Mouse (Mus musculus) brain, embryonic 14.5 days (tissue): ENCODE measurements around the gene Cytip.

Experiments
- CTCF ChIP-seq: fragments of 200-500 bp; IDR thresholded peaks from 2 replicates; pipeline ENCODE4 v1.5.1; 2012; ENCODE audit warnings: inconsistent platforms, mild to moderate bottlenecking, moderate library complexity, borderline replicate concordance; ENCODE audit not compliant: insufficient read depth, insufficient read length; ENCODE audit errors: extremely low read depth
- POLR2A ChIP-seq: fragments of 200-500 bp; IDR thresholded peaks from 2 replicates; pipeline ENCODE4 v1.6.1; 2012; ENCODE audit warnings: mild to moderate bottlenecking, inconsistent platforms, borderline replicate concordance; ENCODE audit not compliant: poor library complexity, insufficient read depth, insufficient read length, severe bottlenecking; ENCODE audit errors: extremely low read depth

DNA sequence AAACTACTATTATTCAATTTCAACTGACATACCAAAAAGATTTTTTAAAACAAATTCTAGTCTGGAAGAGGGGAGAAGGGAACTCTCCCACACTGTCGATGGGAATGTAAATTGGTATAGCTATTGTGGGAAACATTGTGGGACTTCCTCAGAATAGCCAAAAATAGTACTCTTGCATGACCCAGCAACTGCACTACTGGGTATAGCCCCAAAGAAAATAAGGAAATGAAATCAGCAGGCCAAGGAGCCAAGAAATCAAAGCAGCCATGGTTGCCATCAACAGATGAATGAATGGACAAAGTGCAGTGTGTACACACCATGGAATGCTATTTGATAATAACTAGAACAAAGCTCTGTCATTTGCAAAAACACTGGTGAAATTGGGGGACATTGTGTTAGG lies 1.5 kb upstream of the Cytip start:
- TF ChIP-seq CTCF (no peak), POLR2A (no peak)
